8 mouse cellular contexts compared by ENCODE assay signal in the genomic region with DNA sequence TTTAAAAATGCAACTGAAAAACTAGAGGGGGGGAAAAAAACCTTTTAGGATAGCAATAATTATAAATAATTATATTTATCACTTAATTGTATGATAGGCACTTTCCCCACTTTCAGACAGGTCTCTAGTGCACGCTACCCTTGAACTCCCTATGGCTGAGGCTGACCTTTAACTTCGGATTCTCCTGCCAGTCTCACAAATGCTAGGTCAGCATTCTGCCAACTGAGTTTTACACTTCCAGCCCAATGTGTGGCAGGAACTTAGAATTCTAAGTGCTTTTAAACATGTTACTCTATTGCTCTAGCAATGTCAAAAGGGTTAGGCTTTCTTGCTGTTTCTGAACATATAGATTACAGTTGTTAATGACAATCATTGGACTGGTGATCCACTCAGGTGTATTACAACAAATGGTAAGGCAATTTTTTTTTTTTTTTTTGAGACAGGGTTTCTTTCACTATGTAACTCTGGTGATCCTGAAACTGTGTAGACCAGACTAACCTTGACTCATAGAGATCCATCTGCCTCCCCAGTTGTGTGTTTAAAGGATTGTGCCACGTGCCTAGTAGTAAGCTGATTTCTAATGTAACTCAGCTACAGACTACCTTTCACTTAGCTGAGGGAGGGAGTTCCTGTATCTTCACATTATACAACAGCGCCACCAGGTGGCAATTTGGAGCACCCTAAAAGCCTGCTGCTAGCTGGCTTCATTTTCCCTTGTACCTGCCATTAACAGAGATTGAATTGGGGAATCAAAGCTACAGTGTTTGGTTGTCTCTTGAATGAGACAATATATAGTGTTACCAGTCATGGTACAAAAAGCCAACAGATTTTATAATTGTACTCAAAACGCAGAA. TPM values are rescaled to one million over a fixed set of nuclear protein-coding genes. Genes with fewer than 3 reads are reported as not detected.
DNase-seq lines count a peak whose midpoint lies in the region; ATAC-seq lines count a peak whose summit lies in the region.

No protein-coding gene starts in this region.

- peaks cover 28% of the 10 kb centered on the region for H3K4me1 ChIP-seq in kidney, embryonic 15.5 days
- H3K4me1 ChIP-seq in forebrain, embryonic 13.5 days: peaks cover 15% of the 10 kb centered on the region
- H3K4me1 ChIP-seq in hindbrain, embryonic 13.5 days (replicated peaks): peaks cover 8% of the 10 kb centered on the region

- H3K36me3 ChIP-seq in kidney, embryonic 15.5 days: peaks cover 44% of the 10 kb centered on the region
- peaks cover 42% of the 10 kb centered on the region for H3K36me3 ChIP-seq in forebrain, embryonic 13.5 days (ENCODE audit: poor library complexity, severe bottlenecking)
- peaks cover 40% of the 10 kb centered on the region for H3K36me3 ChIP-seq in hindbrain, embryonic 13.5 days

- 39% methylated on average over 5 of the region's 5 CpGs for WGBS in kidney, embryonic 15.5 days
- 47% methylated on average over 5 of the region's 5 CpGs for WGBS in forebrain, embryonic 13.5 days
- WGBS in hindbrain, embryonic 13.5 days: 52% methylated on average over 5 of the region's 5 CpGs

- no peaks in the 10 kb centered on the region for H3K27me3 ChIP-seq in kidney, embryonic 15.5 days
- no peaks in the 10 kb centered on the region for H3K27me3 ChIP-seq in forebrain, embryonic 13.5 days
- no peaks in the 10 kb centered on the region for H3K27me3 ChIP-seq in hindbrain, embryonic 13.5 days

- no peak overlapping the region for H3K4me3 ChIP-seq in kidney, embryonic 15.5 days (replicated peaks)
- H3K4me3 ChIP-seq in forebrain, embryonic 13.5 days: no peak overlapping the region
- no peak overlapping the region for H3K4me3 ChIP-seq in hindbrain, embryonic 13.5 days

- no peak overlapping the region for H3K4me2 ChIP-seq in kidney, embryonic 15.5 days
- H3K4me2 ChIP-seq in forebrain, embryonic 13.5 days: no peak overlapping the region
- no peak overlapping the region for H3K4me2 ChIP-seq in hindbrain, embryonic 13.5 days

- no peak overlapping the region for H3K27ac ChIP-seq in kidney, embryonic 15.5 days
- no peak overlapping the region for H3K27ac ChIP-seq in forebrain, embryonic 13.5 days
- no peak overlapping the region for H3K27ac ChIP-seq in hindbrain, embryonic 13.5 days

- DNase-seq in kidney, adult 11 months: peak; percentile 52
- peak; percentile 77 to 84 for DNase-seq in left cerebral cortex, adult 18-20 months (ENCODE audit: low spot score in 2 of 2)
- DNase-seq in right cerebral cortex, postnatal 4 days: peak; percentile 87

- no peaks in the 10 kb centered on the region for H3K9me3 ChIP-seq in kidney, embryonic 15.5 days (replicated peaks)
- no peaks in the 10 kb centered on the region for H3K9me3 ChIP-seq in forebrain, embryonic 13.5 days (replicated peaks)
- H3K9me3 ChIP-seq in hindbrain, embryonic 13.5 days: no peaks in the 10 kb centered on the region

- no peak overlapping the region for H3K9ac ChIP-seq in kidney, embryonic 15.5 days
- H3K9ac ChIP-seq in forebrain, embryonic 13.5 days: no peak overlapping the region
- no peak overlapping the region for H3K9ac ChIP-seq in hindbrain, embryonic 13.5 days

- no peak for ATAC-seq in kidney, embryonic 15.5 days (replicated peaks; ENCODE audit: low FRiP score)
- ATAC-seq in cerebellum, adult (ENCODE audit: insufficient number of reproducible peaks, low FRiP score, low TSS enrichment): peak; percentile 69
- peak; percentile 85 for ATAC-seq in forebrain, embryonic 13.5 days
- peak; percentile 71; the same call in 1 of the 2 replicates for ATAC-seq in hindbrain, embryonic 13.5 days (ENCODE audit: low FRiP score)
- peak; percentile 79 for ATAC-seq in megakaryocyte-erythroid progenitor cell, adult 5-6 weeks (replicated peaks; ENCODE audit: low FRiP score, low TSS enrichment, poor library complexity, severe bottlenecking)

RNA-seq across cellular contexts. Expression of a gene that starts 5.9 kb away (rescaled TPM):
- 85.8 and 86.4 TPM in 2 replicates for polyA plus RNA-seq in kidney, embryonic 15.5 days (2015; fragmentation: Nextera tagmentation; extraction: Ambion mirVana)
- 49.4 and 53.6 TPM in 2 replicates for polyA plus RNA-seq in forebrain, embryonic 13.5 days (2015; fragmentation: Nextera tagmentation; extraction: Ambion mirVana)
- polyA plus RNA-seq in hindbrain, embryonic 13.5 days (2015; fragmentation: Nextera tagmentation; extraction: Ambion mirVana): 45.5 and 47.3 TPM in 2 replicates
- total RNA-seq in left cerebral cortex, adult 18-20 months (2021): 10 to 100 TPM; 36.9 to 40.8 TPM
- 75.1 and 84.5 TPM in 2 replicates for total RNA-seq in megakaryocyte-erythroid progenitor cell, adult 5-6 weeks (2014; fragmentation: Nextera tagmentation)
- 73.7 and 79.4 TPM in 2 replicates for total RNA-seq in megakaryocyte-erythroid progenitor cell, adult 5-6 weeks (2017)

RNA-seq across cellular contexts. Expression of a gene that starts 17.5 kb away (rescaled TPM):
- 1.2 and 1.5 TPM in 2 replicates for polyA plus RNA-seq in kidney, embryonic 15.5 days (2015; fragmentation: Nextera tagmentation; extraction: Ambion mirVana)
- 0.65 and 0.89 TPM in 2 replicates for polyA plus RNA-seq in forebrain, embryonic 13.5 days (2015; fragmentation: Nextera tagmentation; extraction: Ambion mirVana)
- polyA plus RNA-seq in hindbrain, embryonic 13.5 days (2015; fragmentation: Nextera tagmentation; extraction: Ambion mirVana): 0.53 and 0.88 TPM in 2 replicates
- 1 to 10 TPM; 1.1 to 2.0 TPM for total RNA-seq in left cerebral cortex, adult 18-20 months (2021)
- total RNA-seq in megakaryocyte-erythroid progenitor cell, adult 5-6 weeks (2014; fragmentation: Nextera tagmentation): 0.17 TPM in 1 of 2 replicates, not detected in the other
- 0.66 TPM in 1 of 2 replicates, not detected in the other for total RNA-seq in megakaryocyte-erythroid progenitor cell, adult 5-6 weeks (2017)

RNA-seq across cellular contexts. Expression of a gene that starts 48.0 kb away (rescaled TPM):
- polyA plus RNA-seq in kidney, embryonic 15.5 days (2015; fragmentation: Nextera tagmentation; extraction: Ambion mirVana): 15.6 and 16.4 TPM in 2 replicates
- 3.6 and 4.1 TPM in 2 replicates for polyA plus RNA-seq in forebrain, embryonic 13.5 days (2015; fragmentation: Nextera tagmentation; extraction: Ambion mirVana)
- 5.9 and 7.9 TPM in 2 replicates for polyA plus RNA-seq in hindbrain, embryonic 13.5 days (2015; fragmentation: Nextera tagmentation; extraction: Ambion mirVana)
- 10 to 100 TPM; 20.8 to 21.3 TPM for total RNA-seq in left cerebral cortex, adult 18-20 months (2021)
- 0.26 and 0.49 TPM in 2 replicates for total RNA-seq in megakaryocyte-erythroid progenitor cell, adult 5-6 weeks (2014; fragmentation: Nextera tagmentation)
- 0.34 and 0.52 TPM in 2 replicates for total RNA-seq in megakaryocyte-erythroid progenitor cell, adult 5-6 weeks (2017)
